Mouse (Mus musculus): ENCODE data around the gene Atp6v0a1.

- no peak for TF ChIP-seq CTCF (IDR thresholded peaks at IDR 0.05; ENCODE audit: control insufficient read depth, insufficient read depth, insufficient read length)
- TF ChIP-seq USF1 (IDR thresholded peaks at IDR 0.05; ENCODE audit: low read depth) = no peak
- TF ChIP-seq MAX (IDR thresholded peaks at IDR 0.05) = no peak
- no peak for TF ChIP-seq CEBPB (IDR thresholded peaks at IDR 0.05; ENCODE audit: low read depth)
- TF ChIP-seq MYOG (IDR thresholded peaks at IDR 0.05; ENCODE audit: control insufficient read depth, extremely low read depth, insufficient read length) = no peak
- TF ChIP-seq MYOD1 (IDR thresholded peaks at IDR 0.05; ENCODE audit: control insufficient read depth, insufficient read length, low read depth) = no peak
- no peak for TF ChIP-seq FOSL1 (IDR thresholded peaks at IDR 0.05; ENCODE audit: insufficient read depth, low read length, poor library complexity, severe bottlenecking)
Measured at GRCm38 (mm10) chr11:101051617-101052016, 42.4 kb downstream of the Atp6v0a1 start.

All from C2C12 (cell line).